Mouse (Mus musculus): ENCODE measurements at regions not wholly inside any gene's neighbourhood (a gene's known extent, or its start where the extent isn't known, plus 50 kb on each side); places are given as distances from the start of the nearest gene placed in this dataset.

- TF ChIP-seq POLR2A (IDR thresholded peaks at IDR 0.05; ENCODE audit: low read depth, low read length) (no peak), CTCF (conservative IDR thresholded peaks at IDR 0.05; ENCODE audit: insufficient read depth, insufficient read length, low read depth, low read length) (no peak)
Measured at GRCm38 (mm10) chr5:28955036-28955435, 240.8 kb upstream of the Rnf32 start.
